Mouse (Mus musculus): ENCODE data around the gene Hist1h2bc. TPM values are rescaled to one million over a fixed set of nuclear protein-coding genes. Genes with fewer than 3 reads are reported as not detected.
"Not testable (repeated sequence)": the region's sequence is repeated elsewhere in the genome, so short reads cannot be mapped to it uniquely, and the experiment has no call there.

Gene Hist1h2bc
- polyA plus RNA-seq, 1 experiment from 2014 or later, result 35.6 TPM

GRCm38 (mm10) chr13:23700786-23701520 is 17.0 kb downstream of the Hist1h2bc start:
- Histone ChIP-seq H3K9me3 (no peaks in the 10 kb centered on the region), H3K27ac (no peak overlapping the region), H3K4me3 (no peak overlapping the region), H3K36me3 (no peaks in the 10 kb centered on the region), H3K4me2 (replicated peaks) (no peak overlapping the region), H3K4me1 (peaks cover 7% of the 10 kb centered on the region; the same call in 1 of the 2 replicates), H3K9ac (no peak overlapping the region), H3K27me3 (no peaks in the 10 kb centered on the region)
- whole genome bisulfite sequencing, result 33% methylated on average over 8 of the region's 8 CpGs
- ATAC-seq (ENCODE audit: insufficient number of reproducible peaks, insufficient read depth, low FRiP score, low TSS enrichment), result peak; percentile 52; the same call in 1 of the 2 replicates

GRCm38 (mm10) chr13:23702220-23702619 is 18.2 kb downstream of the Hist1h2bc start:
- Histone ChIP-seq H3K9me3 (no peaks in the 10 kb centered on the region), H3K4me1 (peaks cover 7% of the 10 kb centered on the region; the same call in 1 of the 2 replicates), H3K4me2 (replicated peaks) (no peak overlapping the region), H3K27me3 (no peaks in the 10 kb centered on the region), H3K27ac (no peak overlapping the region), H3K9ac (no peak overlapping the region), H3K36me3 (no peaks in the 10 kb centered on the region), H3K4me3 (no peak overlapping the region)
- 67% methylated on average over 4 of the region's 4 CpGs for WGBS
- ATAC-seq (ENCODE audit: insufficient number of reproducible peaks, insufficient read depth, low FRiP score, low TSS enrichment), result no peak

GRCm38 (mm10) chr13:23702801-23703200 is 18.8 kb downstream of the Hist1h2bc start:
- not testable (repeated sequence) for H3K27ac ChIP-seq
- 81% methylated on average over 2 of the region's 2 CpGs for WGBS

GRCm38 (mm10) chr13:23705751-23706356 is 21.9 kb downstream of the Hist1h2bc start:
- Histone ChIP-seq H3K27me3 (no peaks in the 10 kb centered on the region), H3K4me1 (peaks cover 14% of the 10 kb centered on the region; the same call in 1 of the 2 replicates)
- WGBS, result 94% methylated on average over 7 of the region's 7 CpGs

More at GRCm38 (mm10) chr13:23702801-23703200, 18.8 kb downstream of the Hist1h2bc start:
- not testable (repeated sequence) for H3K36me3 ChIP-seq; H3K4me3 ChIP-seq; H3K4me2 ChIP-seq (replicated peaks); H3K4me1 ChIP-seq; H3K9ac ChIP-seq; H3K27me3 ChIP-seq; ATAC-seq (ENCODE audit: insufficient number of reproducible peaks, insufficient read depth, low FRiP score, low TSS enrichment); H3K9me3 ChIP-seq

GRCm38 (mm10) chr13:23706771-23707170 is 22.8 kb downstream of the Hist1h2bc start:
- H3K9me3 ChIP-seq, result no peaks in the 10 kb centered on the region
- WGBS, result 93% methylated on average over 12 of the region's 12 CpGs
- H3K9ac ChIP-seq, result no peak overlapping the region
- H3K4me2 ChIP-seq (replicated peaks), result no peak overlapping the region
- ATAC-seq (ENCODE audit: insufficient number of reproducible peaks, insufficient read depth, low FRiP score, low TSS enrichment), result no peak
- no peak overlapping the region for H3K27ac ChIP-seq
- H3K4me1 ChIP-seq, result peaks cover 14% of the 10 kb centered on the region; the same call in 1 of the 2 replicates
- no peaks in the 10 kb centered on the region for H3K36me3 ChIP-seq
- no peaks in the 10 kb centered on the region for H3K27me3 ChIP-seq
- H3K4me3 ChIP-seq, result no peak overlapping the region

More at GRCm38 (mm10) chr13:23705751-23706356, 21.9 kb downstream of the Hist1h2bc start:
- ATAC-seq (ENCODE audit: insufficient number of reproducible peaks, insufficient read depth, low FRiP score, low TSS enrichment), result no peak
- H3K27ac ChIP-seq, result no peak overlapping the region
- no peaks in the 10 kb centered on the region for H3K9me3 ChIP-seq
- no peaks in the 10 kb centered on the region for H3K36me3 ChIP-seq
- no peak overlapping the region for H3K4me2 ChIP-seq (replicated peaks)
- H3K9ac ChIP-seq, result no peak overlapping the region
- H3K4me3 ChIP-seq, result no peak overlapping the region

- no peak overlapping the region for H3K27ac ChIP-seq
- H3K27me3 ChIP-seq, result no peaks in the 10 kb centered on the region
- peaks cover 14% of the 10 kb centered on the region; the same call in 1 of the 2 replicates for H3K4me1 ChIP-seq
- no peaks in the 10 kb centered on the region for H3K9me3 ChIP-seq
- WGBS, result 87% methylated on average over 4 of the region's 4 CpGs
- H3K4me2 ChIP-seq (replicated peaks), result no peak overlapping the region
- no peak overlapping the region for H3K4me3 ChIP-seq
- no peak for ATAC-seq (ENCODE audit: insufficient number of reproducible peaks, insufficient read depth, low FRiP score, low TSS enrichment)
- H3K9ac ChIP-seq, result no peak overlapping the region
- no peaks in the 10 kb centered on the region for H3K36me3 ChIP-seq
Measured at GRCm38 (mm10) chr13:23708041-23708440, 24.0 kb downstream of the Hist1h2bc start.

- H3K9ac ChIP-seq, result no peak overlapping the region
- H3K27me3 ChIP-seq, result no peaks in the 10 kb centered on the region
- peaks cover 14% of the 10 kb centered on the region; the same call in 1 of the 2 replicates for H3K4me1 ChIP-seq
- H3K27ac ChIP-seq, result no peak overlapping the region
- no peak overlapping the region for H3K4me2 ChIP-seq (replicated peaks)
- WGBS, result 60% methylated on average over 4 of the region's 4 CpGs
- H3K36me3 ChIP-seq, result no peaks in the 10 kb centered on the region
- no peaks in the 10 kb centered on the region for H3K9me3 ChIP-seq
- ATAC-seq (ENCODE audit: insufficient number of reproducible peaks, insufficient read depth, low FRiP score, low TSS enrichment), result no peak
- H3K4me3 ChIP-seq, result no peak overlapping the region
Measured at GRCm38 (mm10) chr13:23708654-23709053, 24.7 kb downstream of the Hist1h2bc start.

GRCm38 (mm10) chr13:23709714-23710373 is 25.8 kb downstream of the Hist1h2bc start:
- Histone ChIP-seq H3K4me2 (replicated peaks) (peak overlapping the region; percentile 62), H3K27me3 (no peaks in the 10 kb centered on the region), H3K4me1 (peaks cover 14% of the 10 kb centered on the region; the same call in 1 of the 2 replicates), H3K36me3 (no peaks in the 10 kb centered on the region), H3K4me3 (peak overlapping the region; percentile 36), H3K9ac (peak overlapping the region; percentile 43), H3K27ac (no peak overlapping the region), H3K9me3 (no peaks in the 10 kb centered on the region)
- 12% methylated on average over 15 of the region's 15 CpGs for WGBS
- no peak for ATAC-seq (ENCODE audit: insufficient number of reproducible peaks, insufficient read depth, low FRiP score, low TSS enrichment)

- Histone ChIP-seq H3K9ac (peak within 1 kb of the TSS; percentile 43), H3K27me3 (no peaks in the 10 kb centered on the region), H3K4me3 (peak within 1 kb of the TSS; percentile 36), H3K27ac (no peak within 1 kb of the TSS), H3K4me1 (peaks cover 14% of the 10 kb centered on the region; the same call in 1 of the 2 replicates), H3K4me2 (replicated peaks) (peak within 1 kb of the TSS; percentile 62), H3K9me3 (no peaks in the 10 kb centered on the region), H3K36me3 (no peaks in the 10 kb centered on the region)
- 3% methylated on average over 17 of the region's 17 CpGs for WGBS
- no peak for ATAC-seq (ENCODE audit: insufficient number of reproducible peaks, insufficient read depth, low FRiP score, low TSS enrichment)
Measured at GRCm38 (mm10) chr13:23710374-23711089, 26.5 kb downstream of the Hist1h2bc start, which contains the start of gene Hfe. Hfe (minus strand) TSS chr13:23710854.

GRCm38 (mm10) chr13:23716261-23717042 is 32.5 kb downstream of the Hist1h2bc start:
- H3K4me3 ChIP-seq, result no peak overlapping the region
- H3K4me1 ChIP-seq, result no peaks in the 10 kb centered on the region
- 83% methylated on average over 5 of the region's 5 CpGs for WGBS
- H3K9ac ChIP-seq, result no peak overlapping the region
- no peaks in the 10 kb centered on the region for H3K27me3 ChIP-seq
- no peak overlapping the region for H3K4me2 ChIP-seq (replicated peaks)
- ATAC-seq (ENCODE audit: insufficient number of reproducible peaks, insufficient read depth, low FRiP score, low TSS enrichment), result no peak
- no peak overlapping the region for H3K27ac ChIP-seq
- H3K9me3 ChIP-seq, result no peaks in the 10 kb centered on the region
- H3K36me3 ChIP-seq, result no peaks in the 10 kb centered on the region
